Mouse (Mus musculus): ENCODE measurements around the gene Pip4k2a. TPM values are rescaled to one million over a fixed set of nuclear protein-coding genes. Genes with fewer than 3 reads are reported as not detected.
A peak's percentile ranks its signal among the peaks of the same experiment; 100 is the strongest.

The Pip4k2a gene
- polyA plus RNA-seq, 1 experiment: 9.5 TPM

DNA sequence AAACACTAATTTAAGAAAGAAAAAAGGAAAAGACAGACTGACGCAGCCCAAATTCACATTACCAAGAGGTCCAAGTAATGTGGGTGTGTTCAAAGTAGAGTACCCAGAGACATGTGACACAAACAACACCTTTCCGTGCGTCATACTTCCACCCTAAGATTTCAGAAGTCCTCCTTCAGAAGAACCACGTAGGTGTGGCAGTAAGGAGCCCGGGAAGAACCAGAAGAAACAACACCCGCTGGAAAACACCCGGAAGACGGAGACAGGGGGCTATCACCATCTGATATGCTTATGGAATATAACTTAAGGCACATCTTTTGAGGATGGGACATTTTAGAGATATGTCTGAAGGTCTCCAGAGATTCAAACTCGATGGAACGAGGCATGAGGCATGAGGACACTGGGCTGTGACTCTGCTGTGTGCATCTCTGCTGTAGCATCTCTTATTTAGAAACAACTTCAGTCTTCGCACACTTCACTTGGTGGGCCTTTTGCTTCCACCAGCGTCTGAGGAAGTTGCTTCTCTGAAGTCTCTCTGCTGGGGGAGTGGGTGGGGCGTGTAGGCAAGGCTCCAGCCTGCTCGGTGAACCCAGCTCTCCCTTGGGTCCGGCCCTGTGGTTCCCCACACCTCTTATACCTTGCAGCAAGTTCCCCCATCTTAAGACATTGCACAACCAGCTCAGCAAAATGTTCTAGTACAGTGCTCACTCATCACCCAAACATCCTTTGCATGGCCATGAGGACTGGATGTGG lies 13.7 kb downstream of the Pip4k2a start:
- Histone ChIP-seq H3K4me1 (ENCODE audit: control insufficient read depth, insufficient read depth, low read length) (no peaks in the 10 kb centered on the region; the same call in 1 of the 2 replicates), H3K4me3 (replicated peaks; ENCODE audit: extremely low read depth, low read depth, low read length) (no peak overlapping the region)
- no peak for TF ChIP-seq CTCF (IDR thresholded peaks at IDR 0.05; ENCODE audit: insufficient read depth, low read length)
- TF ChIP-seq POLR2A (IDR thresholded peaks at IDR 0.05; ENCODE audit: borderline replicate concordance, extremely low read depth, low read depth, low read length): no peak
- WGBS: 84% methylated on average over 15 of the region's 15 CpGs
- peak; percentile 19 for DNase-seq

GRCm38 (mm10) chr2:18983546-18983945 lies 14.4 kb downstream of the Pip4k2a start:
- no peaks in the 10 kb centered on the region; the same call in 1 of the 2 replicates for H3K4me1 ChIP-seq (ENCODE audit: control insufficient read depth, insufficient read depth, low read length)
- H3K4me3 ChIP-seq (replicated peaks; ENCODE audit: extremely low read depth, low read depth, low read length): no peak overlapping the region
- TF ChIP-seq POLR2A (IDR thresholded peaks at IDR 0.05; ENCODE audit: borderline replicate concordance, extremely low read depth, low read depth, low read length) (no peak), CTCF (IDR thresholded peaks at IDR 0.05; ENCODE audit: insufficient read depth, low read length) (no peak)
- no peak for DNase-seq

- H3K4me1 ChIP-seq (ENCODE audit: control insufficient read depth, insufficient read depth, low read length): no peaks in the 10 kb centered on the region; the same call in 1 of the 2 replicates
- no peak for TF ChIP-seq POLR2A (IDR thresholded peaks at IDR 0.05; ENCODE audit: borderline replicate concordance, extremely low read depth, low read depth, low read length)
- TF ChIP-seq CTCF (IDR thresholded peaks at IDR 0.05; ENCODE audit: insufficient read depth, low read length): no peak
- no peak overlapping the region for H3K4me3 ChIP-seq (replicated peaks; ENCODE audit: extremely low read depth, low read depth, low read length)
- DNase-seq: no peak
- 72% methylated on average over 6 of the region's 6 CpGs for WGBS
Observed at GRCm38 (mm10) chr2:18982581-18982980, 15.3 kb downstream of the Pip4k2a start.

DNA sequence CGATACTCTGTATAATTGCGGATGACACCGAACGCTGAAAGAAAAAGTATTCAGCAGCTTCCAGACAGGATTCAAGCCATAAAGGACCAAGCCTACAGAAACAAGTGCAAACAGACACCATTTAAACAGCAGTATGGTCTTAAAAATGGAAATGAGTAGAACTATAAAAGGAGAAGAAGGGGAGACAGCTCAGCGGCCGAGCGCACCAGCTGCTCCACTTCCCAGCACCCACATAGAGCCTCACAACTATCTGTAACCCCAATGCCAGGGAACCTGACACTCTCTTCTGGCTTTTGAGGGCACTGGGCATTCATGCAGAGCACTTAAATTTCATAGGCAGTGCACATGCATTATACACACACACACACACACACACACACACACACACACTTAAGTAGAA lies 18.3 kb downstream of the Pip4k2a start:
- WGBS: 84% methylated on average over 7 of the region's 7 CpGs

DNA sequence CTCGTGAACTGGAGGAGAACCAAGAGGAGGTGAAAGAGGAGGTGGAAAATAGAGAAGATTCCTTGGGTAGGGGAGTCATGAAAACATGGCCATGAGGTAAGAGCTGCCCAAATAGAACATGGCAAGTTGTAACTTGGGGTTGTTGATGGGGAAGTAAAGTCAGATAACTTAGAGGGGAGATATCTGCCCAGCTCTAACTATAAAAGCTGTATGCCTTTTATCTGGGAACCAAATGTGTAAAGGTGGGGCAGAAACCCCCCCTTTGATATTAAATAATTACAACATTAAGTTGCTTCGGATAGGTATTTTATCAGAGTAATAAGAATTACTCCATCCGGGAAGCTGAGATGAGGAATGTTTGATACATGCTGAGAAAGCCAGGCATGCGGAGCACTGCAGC lies 18.9 kb downstream of the Pip4k2a start:
- no peak for DNase-seq
- WGBS: 87% methylated on average over 4 of the region's 4 CpGs

More for the DNA sequence above, 18.3 kb downstream of the Pip4k2a start:
- TF ChIP-seq POLR2A (IDR thresholded peaks at IDR 0.05; ENCODE audit: borderline replicate concordance, extremely low read depth, low read depth, low read length): no peak
- no peak for TF ChIP-seq CTCF (IDR thresholded peaks at IDR 0.05; ENCODE audit: insufficient read depth, low read length)
- H3K4me3 ChIP-seq (replicated peaks; ENCODE audit: extremely low read depth, low read depth, low read length): no peak overlapping the region
- peaks cover 2% of the 10 kb centered on the region; the same call in 1 of the 2 replicates for H3K4me1 ChIP-seq (ENCODE audit: control insufficient read depth, insufficient read depth, low read length)
- no peak for DNase-seq

GRCm38 (mm10) chr2:18977201-18977805 lies 20.6 kb downstream of the Pip4k2a start:
- H3K4me3 ChIP-seq (replicated peaks; ENCODE audit: extremely low read depth, low read depth, low read length): no peak overlapping the region
- no peak for DNase-seq
- H3K4me1 ChIP-seq (ENCODE audit: control insufficient read depth, insufficient read depth, low read length): peaks cover 2% of the 10 kb centered on the region; the same call in 1 of the 2 replicates
- WGBS: 71% methylated on average over 10 of the region's 10 CpGs
- TF ChIP-seq CTCF (IDR thresholded peaks at IDR 0.05; ENCODE audit: insufficient read depth, low read length) (no peak), POLR2A (IDR thresholded peaks at IDR 0.05; ENCODE audit: borderline replicate concordance, extremely low read depth, low read depth, low read length) (no peak)

More for the DNA sequence above, 18.9 kb downstream of the Pip4k2a start:
- no peak overlapping the region for H3K4me3 ChIP-seq (replicated peaks; ENCODE audit: extremely low read depth, low read depth, low read length)
- TF ChIP-seq CTCF (IDR thresholded peaks at IDR 0.05; ENCODE audit: insufficient read depth, low read length): no peak
- TF ChIP-seq POLR2A (IDR thresholded peaks at IDR 0.05; ENCODE audit: borderline replicate concordance, extremely low read depth, low read depth, low read length): no peak
- H3K4me1 ChIP-seq (ENCODE audit: control insufficient read depth, insufficient read depth, low read length): peaks cover 2% of the 10 kb centered on the region; the same call in 1 of the 2 replicates

GRCm38 (mm10) chr2:18976175-18976574 lies 21.8 kb downstream of the Pip4k2a start:
- 80% methylated on average over 2 of the region's 2 CpGs for WGBS
- Histone ChIP-seq H3K4me1 (ENCODE audit: control insufficient read depth, insufficient read depth, low read length) (peaks cover 2% of the 10 kb centered on the region; the same call in 1 of the 2 replicates), H3K4me3 (replicated peaks; ENCODE audit: extremely low read depth, low read depth, low read length) (no peak overlapping the region)
- TF ChIP-seq CTCF (IDR thresholded peaks at IDR 0.05; ENCODE audit: insufficient read depth, low read length) (no peak), POLR2A (IDR thresholded peaks at IDR 0.05; ENCODE audit: borderline replicate concordance, extremely low read depth, low read depth, low read length) (no peak)
- no peak for DNase-seq

DNA sequence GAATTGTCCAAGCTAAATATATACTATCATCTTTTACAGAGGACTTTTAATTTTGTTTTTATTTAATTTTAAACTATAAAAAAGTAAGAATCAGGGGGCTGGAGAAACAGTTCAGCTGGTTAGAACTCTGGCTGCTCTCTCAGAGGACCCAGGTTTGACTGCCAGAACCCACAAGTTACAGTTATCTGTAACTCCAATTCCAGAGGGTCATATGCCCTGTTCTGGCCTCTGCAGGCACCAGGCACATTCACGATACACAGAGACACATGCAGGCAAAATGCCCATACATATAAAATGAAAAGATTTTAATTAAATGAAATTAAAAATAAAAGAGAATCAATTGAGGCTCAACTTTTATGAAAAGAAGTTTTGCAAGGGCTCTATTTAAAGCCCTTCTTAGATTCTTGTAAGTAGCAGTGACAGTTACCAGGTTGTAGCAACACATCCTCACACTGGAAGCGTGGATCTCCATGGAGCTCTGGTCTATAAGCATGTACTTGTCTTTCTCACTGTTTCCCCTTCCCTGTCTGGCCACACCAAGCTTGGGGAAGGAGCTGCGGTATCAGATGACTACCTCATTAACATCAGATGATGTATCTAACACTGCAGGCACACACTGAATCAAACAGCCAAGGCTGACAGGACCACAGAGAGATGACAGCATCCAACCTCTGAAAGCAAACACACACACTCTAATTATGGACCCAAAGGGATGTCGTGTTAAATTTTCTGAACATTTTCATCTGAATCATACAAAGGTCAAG lies 22.9 kb downstream of the Pip4k2a start:
- H3K4me1 ChIP-seq (ENCODE audit: control insufficient read depth, insufficient read depth, low read length): peaks cover 2% of the 10 kb centered on the region; the same call in 1 of the 2 replicates
- 57% methylated on average over 4 of the region's 4 CpGs for WGBS
- H3K4me3 ChIP-seq (replicated peaks; ENCODE audit: extremely low read depth, low read depth, low read length): no peak overlapping the region
- no peak for TF ChIP-seq POLR2A (IDR thresholded peaks at IDR 0.05; ENCODE audit: borderline replicate concordance, extremely low read depth, low read depth, low read length)
- no peak for DNase-seq

- WGBS: 81% methylated on average over 3 of the region's 3 CpGs
- Histone ChIP-seq H3K4me1 (ENCODE audit: control insufficient read depth, insufficient read depth, low read length) (peaks cover 2% of the 10 kb centered on the region; the same call in 1 of the 2 replicates), H3K4me3 (replicated peaks; ENCODE audit: extremely low read depth, low read depth, low read length) (no peak overlapping the region)
- DNase-seq: no peak
- TF ChIP-seq CTCF (IDR thresholded peaks at IDR 0.05; ENCODE audit: insufficient read depth, low read length) (no peak), POLR2A (IDR thresholded peaks at IDR 0.05; ENCODE audit: borderline replicate concordance, extremely low read depth, low read depth, low read length) (no peak)
Observed at GRCm38 (mm10) chr2:18971564-18971963, 26.4 kb downstream of the Pip4k2a start.

All from lung, adult 2 months (tissue).